Mouse (Mus musculus): ENCODE measurements around the gene 3425401B19Rik. TPM values are rescaled to one million over a fixed set of nuclear protein-coding genes. Genes with fewer than 3 reads are reported as not detected.
A peak's percentile ranks its signal among the peaks of the same experiment; 100 is the strongest.

3425401B19Rik gene
- polyA plus RNA-seq, 1 experiment from 2014 or later = 0.12 TPM

DNA sequence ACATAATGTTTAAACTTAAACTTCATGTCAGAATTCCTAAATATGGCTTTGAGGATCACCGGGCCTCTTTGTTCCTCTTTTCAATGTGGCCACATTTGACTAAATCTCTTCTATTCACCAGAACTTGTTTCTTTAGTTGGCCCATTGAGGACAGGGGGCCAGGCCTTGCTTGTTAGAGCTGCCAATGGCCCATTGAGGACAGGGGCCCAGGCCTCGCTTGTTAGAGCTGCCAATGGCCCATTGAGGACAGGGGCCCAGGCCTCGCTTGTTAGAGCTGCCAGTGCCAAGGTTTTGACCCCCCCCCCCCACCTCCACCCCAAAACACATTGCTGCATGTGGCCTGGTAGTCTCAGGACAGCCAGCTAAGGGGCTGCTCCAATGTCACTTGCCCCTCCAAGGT, 3.5 kb downstream of the 3425401B19Rik start:
- Histone ChIP-seq H3K36me3 (replicated peaks; ENCODE audit: insufficient read depth, low read length) (no peaks in the 10 kb centered on the region), H3K9me3 (ENCODE audit: low read length) (no peaks in the 10 kb centered on the region), H3K4me3 (ENCODE audit: low read depth, low read length) (no peak overlapping the region), H3K27ac (ENCODE audit: low read depth) (no peak overlapping the region), H3K27me3 (ENCODE audit: insufficient read depth, low read length) (no peaks in the 10 kb centered on the region), H3K4me2 (ENCODE audit: low read depth, low read length) (no peak overlapping the region), H3K4me1 (ENCODE audit: insufficient read depth) (peaks cover 14% of the 10 kb centered on the region), H3K9ac (replicated peaks) (no peak overlapping the region)
- ATAC-seq (no peak), DNase-seq (no peak)
- 79% methylated on average over 3 of the region's 3 CpGs for WGBS (ENCODE audit: insufficient replicate concordance)
- no peak for TF ChIP-seq CTCF (IDR thresholded peaks at IDR 0.05; ENCODE audit: low read depth)
- TF ChIP-seq EP300 (IDR thresholded peaks at IDR 0.05; ENCODE audit: low read depth) = no peak

DNA sequence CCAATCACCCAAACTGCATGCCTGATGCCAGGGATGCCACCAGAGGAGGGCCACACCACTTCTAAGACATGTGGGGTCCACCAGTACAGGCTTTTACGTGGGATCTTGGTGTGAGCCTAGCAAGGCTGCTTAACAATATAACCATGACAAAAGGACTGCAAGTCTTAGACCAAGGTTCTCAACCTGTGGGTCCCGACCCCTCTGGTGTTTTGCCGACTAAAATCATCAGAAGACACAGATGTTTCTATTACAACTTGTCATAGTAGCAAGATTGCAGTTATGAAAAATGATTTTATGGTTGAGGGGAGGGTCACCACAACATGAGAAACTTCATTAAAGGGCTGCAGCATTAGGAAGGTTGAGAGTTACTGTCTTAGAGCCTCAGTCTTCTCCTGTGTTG, 6.5 kb downstream of the 3425401B19Rik start:
- Histone ChIP-seq H3K27ac (ENCODE audit: low read depth) (no peak overlapping the region), H3K27me3 (ENCODE audit: insufficient read depth, low read length) (no peaks in the 10 kb centered on the region), H3K36me3 (replicated peaks; ENCODE audit: insufficient read depth, low read length) (no peaks in the 10 kb centered on the region), H3K9ac (replicated peaks) (no peak overlapping the region), H3K4me3 (ENCODE audit: low read depth, low read length) (no peak overlapping the region), H3K4me1 (ENCODE audit: insufficient read depth) (peaks cover 6% of the 10 kb centered on the region; the same call in 1 of the 2 replicates), H3K4me2 (ENCODE audit: low read depth, low read length) (no peak overlapping the region), H3K9me3 (ENCODE audit: low read length) (no peaks in the 10 kb centered on the region)
- no peak for TF ChIP-seq EP300 (IDR thresholded peaks at IDR 0.05; ENCODE audit: low read depth)
- TF ChIP-seq CTCF (IDR thresholded peaks at IDR 0.05; ENCODE audit: low read depth) = no peak
- WGBS (ENCODE audit: insufficient replicate concordance) = 48% methylated on average over 3 of the region's 3 CpGs
- DNase-seq (no peak), ATAC-seq (no peak)

DNA sequence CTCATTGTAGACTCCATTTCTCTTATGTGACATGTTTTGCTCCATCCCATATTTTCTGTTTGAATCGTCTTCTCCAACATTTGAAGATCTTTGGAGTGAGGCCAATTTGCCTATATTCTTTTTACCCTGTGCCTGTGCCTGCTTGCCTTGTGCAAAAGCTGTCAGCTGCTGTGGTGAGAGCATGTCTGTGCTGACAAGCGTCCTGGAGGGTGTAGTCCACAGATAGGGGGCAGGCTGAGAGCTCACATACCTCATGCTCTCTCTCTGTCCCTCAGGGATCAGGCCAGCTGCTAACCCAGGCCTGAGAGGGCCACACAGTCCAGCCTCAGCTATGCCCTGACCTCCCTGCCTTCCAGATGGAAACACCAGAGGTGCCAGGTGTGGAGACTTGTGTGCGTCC, 11.9 kb downstream of the 3425401B19Rik start:
- no peak for TF ChIP-seq EP300 (IDR thresholded peaks at IDR 0.05; ENCODE audit: low read depth)
- 0 out of 2 replicates have a peak, but pooled peaks have one; percentile 1 for TF ChIP-seq CTCF (IDR thresholded peaks at IDR 0.05; ENCODE audit: low read depth)
- H3K4me2 ChIP-seq (ENCODE audit: low read depth, low read length) = no peak overlapping the region
- no peak overlapping the region for H3K9ac ChIP-seq (replicated peaks)
- 56% methylated on average over 3 of the region's 3 CpGs for WGBS (ENCODE audit: insufficient replicate concordance)
- peaks cover 4% of the 10 kb centered on the region; the same call in 1 of the 2 replicates for H3K4me1 ChIP-seq (ENCODE audit: insufficient read depth)
- no peak for DNase-seq
- no peaks in the 10 kb centered on the region for H3K36me3 ChIP-seq (replicated peaks; ENCODE audit: insufficient read depth, low read length)
- no peak for ATAC-seq
- no peaks in the 10 kb centered on the region for H3K27me3 ChIP-seq (ENCODE audit: insufficient read depth, low read length)
- no peak overlapping the region for H3K27ac ChIP-seq (ENCODE audit: low read depth)
- no peak overlapping the region for H3K4me3 ChIP-seq (ENCODE audit: low read depth, low read length)
- H3K9me3 ChIP-seq (ENCODE audit: low read length) = no peaks in the 10 kb centered on the region

DNA sequence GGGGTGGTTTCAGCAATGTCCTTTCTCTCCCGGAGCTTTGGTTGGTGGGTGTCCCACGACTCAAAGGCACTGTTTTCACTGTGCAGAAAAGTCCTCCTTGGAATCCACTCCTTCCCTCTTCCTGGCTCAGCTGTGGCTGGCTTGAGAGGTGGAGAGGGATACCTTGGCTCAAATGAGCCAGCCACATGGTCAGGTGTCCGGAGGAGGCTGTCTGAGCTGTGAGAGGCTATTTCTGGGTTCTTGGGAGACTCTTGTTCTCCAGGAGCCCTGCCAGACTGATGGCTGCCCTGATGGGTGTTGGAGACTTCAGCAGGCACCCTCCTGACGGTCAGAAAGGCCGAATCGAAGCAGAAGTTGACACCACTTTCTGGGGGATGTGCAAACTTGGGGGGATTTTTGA, 22.0 kb downstream of the 3425401B19Rik start:
- 68% methylated on average over 6 of the region's 6 CpGs for WGBS (ENCODE audit: insufficient replicate concordance)
- no peak overlapping the region for H3K4me2 ChIP-seq (ENCODE audit: low read depth, low read length)
- no peak for DNase-seq
- H3K4me3 ChIP-seq (ENCODE audit: low read depth, low read length) = no peak overlapping the region
- no peak for TF ChIP-seq CTCF (IDR thresholded peaks at IDR 0.05; ENCODE audit: low read depth)
- no peak for TF ChIP-seq EP300 (IDR thresholded peaks at IDR 0.05; ENCODE audit: low read depth)
- H3K9me3 ChIP-seq (ENCODE audit: low read length) = no peaks in the 10 kb centered on the region
- ATAC-seq = no peak
- no peaks in the 10 kb centered on the region for H3K36me3 ChIP-seq (replicated peaks; ENCODE audit: insufficient read depth, low read length)
- no peak overlapping the region for H3K9ac ChIP-seq (replicated peaks)
- no peaks in the 10 kb centered on the region for H3K4me1 ChIP-seq (ENCODE audit: insufficient read depth)
- no peak overlapping the region for H3K27ac ChIP-seq (ENCODE audit: low read depth)
- peaks cover 4% of the 10 kb centered on the region; the same call in 1 of the 2 replicates for H3K27me3 ChIP-seq (ENCODE audit: insufficient read depth, low read length)

DNA sequence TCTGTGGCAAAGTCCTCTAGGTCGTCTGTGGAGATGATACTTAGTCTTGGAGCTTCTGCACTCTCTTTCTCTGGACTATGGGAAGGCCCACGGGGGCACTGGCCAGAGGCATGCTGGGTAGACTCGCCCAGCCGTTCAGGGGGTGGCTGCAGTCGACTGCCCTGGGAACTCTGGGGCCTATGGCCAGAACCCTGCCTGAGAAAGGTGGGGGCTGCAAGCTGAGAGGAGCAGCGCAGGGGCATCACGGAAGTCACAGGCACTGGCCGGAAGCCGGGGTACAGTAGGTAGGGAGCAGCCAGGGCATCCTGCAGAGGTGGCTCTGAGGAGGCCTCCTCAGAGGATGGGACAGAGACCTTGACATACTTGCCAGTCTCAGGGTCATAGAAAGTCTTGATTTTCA, 25.3 kb downstream of the 3425401B19Rik start:
- no peak overlapping the region for H3K4me3 ChIP-seq (ENCODE audit: low read depth, low read length)
- H3K27ac ChIP-seq (ENCODE audit: low read depth) = no peak overlapping the region
- no peak for TF ChIP-seq EP300 (IDR thresholded peaks at IDR 0.05; ENCODE audit: low read depth)
- no peak for TF ChIP-seq CTCF (IDR thresholded peaks at IDR 0.05; ENCODE audit: low read depth)
- no peaks in the 10 kb centered on the region for H3K4me1 ChIP-seq (ENCODE audit: insufficient read depth)
- 78% methylated on average over 9 of the region's 9 CpGs for WGBS (ENCODE audit: insufficient replicate concordance)
- ATAC-seq = no peak
- no peak overlapping the region for H3K4me2 ChIP-seq (ENCODE audit: low read depth, low read length)
- no peak for DNase-seq
- no peaks in the 10 kb centered on the region for H3K9me3 ChIP-seq (ENCODE audit: low read length)
- H3K27me3 ChIP-seq (ENCODE audit: insufficient read depth, low read length) = peaks cover 4% of the 10 kb centered on the region; the same call in 1 of the 2 replicates
- H3K9ac ChIP-seq (replicated peaks) = no peak overlapping the region
- H3K36me3 ChIP-seq (replicated peaks; ENCODE audit: insufficient read depth, low read length) = no peaks in the 10 kb centered on the region

DNA sequence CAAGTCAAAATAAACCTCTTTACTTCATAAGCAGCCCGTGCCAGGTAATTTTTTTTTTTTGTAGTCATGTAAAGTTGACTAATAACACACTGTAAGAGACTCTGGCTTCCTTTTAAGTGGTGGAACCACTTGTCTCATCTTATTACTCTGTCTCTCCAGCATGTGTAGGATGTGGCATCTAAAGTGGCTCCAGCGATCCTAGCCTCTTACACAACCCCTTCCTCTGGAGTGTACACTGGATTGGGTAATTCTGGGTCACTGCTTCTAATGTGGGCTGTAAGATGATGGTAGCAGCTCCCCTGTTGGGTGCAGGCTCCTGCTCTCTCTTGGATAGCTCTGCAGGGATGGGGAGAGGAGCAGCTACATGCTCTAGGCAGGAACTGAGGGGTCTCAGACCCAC, 46.6 kb downstream of the 3425401B19Rik start:
- no peaks in the 10 kb centered on the region for H3K4me1 ChIP-seq (ENCODE audit: insufficient read depth)
- no peak overlapping the region for H3K27ac ChIP-seq (ENCODE audit: low read depth)
- 54% methylated on average over 2 of the region's 2 CpGs for WGBS (ENCODE audit: insufficient replicate concordance)
- no peak overlapping the region for H3K4me2 ChIP-seq (ENCODE audit: low read depth, low read length)
- no peak for ATAC-seq
- no peak overlapping the region for H3K9ac ChIP-seq (replicated peaks)
- no peaks in the 10 kb centered on the region for H3K36me3 ChIP-seq (replicated peaks; ENCODE audit: insufficient read depth, low read length)
- H3K4me3 ChIP-seq (ENCODE audit: low read depth, low read length) = no peak overlapping the region
- no peak for DNase-seq
- no peaks in the 10 kb centered on the region for H3K9me3 ChIP-seq (ENCODE audit: low read length)
- no peak for TF ChIP-seq CTCF (IDR thresholded peaks at IDR 0.05; ENCODE audit: low read depth)
- TF ChIP-seq EP300 (IDR thresholded peaks at IDR 0.05; ENCODE audit: low read depth) = no peak
- no peaks in the 10 kb centered on the region for H3K27me3 ChIP-seq (ENCODE audit: insufficient read depth, low read length)
